Mouse (Mus musculus) megakaryocyte, embryonic 14.5 days (primary cell): ENCODE data around the gene Fcgrt. TPM values are rescaled to one million over a fixed set of nuclear protein-coding genes. Genes with fewer than 3 reads are reported as not detected.
A peak's percentile ranks its signal among the peaks of the same experiment; 100 is the strongest.

Source experiments
- H3K27me3 ChIP-seq: replicated peaks from 2 replicates; pipeline ENCODE3; 2012; ENCODE audit warnings: inconsistent platforms
- H3K36me3 ChIP-seq: replicated peaks from 2 replicates; pipeline ENCODE3; 2012; ENCODE audit warnings: low read length, inconsistent platforms, mixed read lengths
- H3K4me1 ChIP-seq: 2 replicates; pipeline ENCODE4 v1.6.1; 2012; ENCODE audit warnings: inconsistent platforms
- H3K4me3 ChIP-seq: replicated peaks from 2 replicates; pipeline ENCODE3; 2012; ENCODE audit warnings: moderate library complexity, mild to moderate bottlenecking, inconsistent platforms
- H3K9me3 ChIP-seq: 2 replicates; pipeline ENCODE4 v1.6.1; 2012; ENCODE audit warnings: inconsistent platforms
- FLI1 ChIP-seq: IDR thresholded peaks from 2 replicates; pipeline ENCODE4 v1.6.1; 2012; ENCODE audit warnings: low read length, inconsistent platforms, mixed read lengths
- GATA1 ChIP-seq: IDR thresholded peaks from 3 replicates; pipeline ENCODE4 v1.6.1; 2012; ENCODE audit warnings: mixed read lengths, low read length, inconsistent platforms, borderline replicate concordance
- polyA plus RNA-seq: library from polyadenylated mRNA; stranded (reverse); fragments of >175 nt; gene quantifications from 2 replicates; pipeline ENCODE4 v1.2.3, GENCODE M21; 2012; ENCODE audit warnings: low replicate concordance; ENCODE audit not compliant: insufficient read depth

Gene Fcgrt
- polyA plus RNA-seq, 1 experiment, result 70.0 TPM

DNA sequence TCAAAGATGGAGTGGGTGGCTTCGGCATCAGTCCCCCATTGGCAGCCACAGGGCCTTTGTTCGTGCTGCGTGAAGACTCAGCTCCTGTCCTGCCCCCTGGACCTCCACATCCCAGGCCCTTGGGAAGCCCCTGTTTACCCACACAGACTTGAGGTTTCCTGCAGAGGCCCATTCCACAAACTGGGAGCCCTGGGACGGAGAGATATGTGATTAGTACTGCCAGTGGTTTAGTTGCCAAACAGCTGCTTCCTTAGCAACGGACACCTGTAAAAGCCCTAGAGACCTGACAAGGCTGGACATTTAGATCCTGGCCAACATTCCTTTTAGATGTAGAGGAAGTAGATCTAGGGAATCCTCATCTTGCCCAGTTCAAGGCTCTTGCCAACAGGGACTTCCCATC is 38.3 kb upstream of the Fcgrt start:
- peaks cover 67% of the 10 kb centered on the region for H3K36me3 ChIP-seq
- peaks cover 5% of the 10 kb centered on the region; the same call in 1 of the 2 replicates for H3K9me3 ChIP-seq
- TF ChIP-seq GATA1, result no peak
- TF ChIP-seq FLI1, result no peak
- no peak overlapping the region for H3K4me3 ChIP-seq
- H3K27me3 ChIP-seq, result peaks cover 41% of the 10 kb centered on the region
- peaks cover 65% of the 10 kb centered on the region for H3K4me1 ChIP-seq

DNA sequence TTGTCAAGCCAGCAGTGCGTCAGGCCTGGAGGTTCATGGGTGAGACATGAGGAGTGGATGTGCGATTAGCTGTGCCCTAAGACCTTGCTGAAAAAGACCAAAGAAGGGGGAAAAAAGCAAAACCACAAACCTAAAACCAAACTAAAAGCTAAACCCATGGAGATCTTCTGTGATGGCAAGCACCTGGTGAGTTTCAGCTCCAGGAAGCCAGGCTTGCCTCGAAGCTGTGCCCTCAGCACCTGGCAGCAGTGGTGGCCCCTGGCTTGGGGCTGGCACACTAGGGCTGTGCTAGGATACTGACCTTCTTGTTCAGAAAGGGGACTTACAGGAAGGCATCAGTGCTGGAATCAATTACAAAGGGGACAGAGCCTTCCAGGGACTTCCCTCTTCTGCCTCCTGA is 37.7 kb upstream of the Fcgrt start:
- TF ChIP-seq FLI1 (no peak), GATA1 (no peak)
- Histone ChIP-seq H3K9me3 (peaks cover 5% of the 10 kb centered on the region; the same call in 1 of the 2 replicates), H3K36me3 (peaks cover 61% of the 10 kb centered on the region), H3K27me3 (peaks cover 41% of the 10 kb centered on the region), H3K4me3 (no peak overlapping the region), H3K4me1 (peaks cover 71% of the 10 kb centered on the region)

DNA sequence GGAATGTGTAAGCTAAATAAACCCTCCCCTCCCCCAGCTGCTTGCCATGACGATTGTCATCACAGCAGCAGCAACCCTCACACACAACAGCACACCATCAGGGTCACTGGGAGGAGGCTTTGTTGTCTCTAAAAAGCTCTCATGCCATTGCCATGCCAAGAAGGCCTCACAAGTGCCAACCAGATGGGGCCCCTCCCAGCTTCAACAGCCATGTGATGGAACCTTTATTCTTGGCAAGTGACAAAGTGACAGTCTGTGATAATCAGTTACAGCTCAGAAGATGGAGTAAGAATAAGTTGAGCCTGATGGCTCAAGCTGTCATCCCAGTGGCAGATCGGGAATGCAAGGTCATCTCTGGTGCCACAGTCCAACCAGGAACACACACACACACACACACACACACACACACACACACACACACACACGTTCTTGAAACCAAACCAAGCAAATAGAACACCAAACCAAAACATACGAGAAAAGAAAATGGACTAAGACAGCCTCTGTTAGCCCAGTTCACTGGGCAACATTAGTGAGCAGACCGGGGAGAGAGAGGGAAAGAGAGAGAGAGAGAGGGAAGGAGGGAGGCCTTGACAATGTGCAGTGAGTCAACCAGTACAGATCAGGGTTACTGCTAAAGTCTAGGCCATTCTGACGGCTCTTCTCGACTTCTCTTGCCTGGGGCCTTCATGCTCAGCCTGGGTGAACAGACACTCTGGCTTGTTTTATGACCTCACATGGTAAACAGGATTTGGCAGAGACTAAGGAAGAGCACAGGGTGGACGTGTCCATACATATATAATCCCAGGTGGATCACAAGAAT is 36.5 kb upstream of the Fcgrt start:
- Histone ChIP-seq H3K9me3 (peaks cover 5% of the 10 kb centered on the region; the same call in 1 of the 2 replicates), H3K4me3 (no peak overlapping the region), H3K4me1 (peaks cover 74% of the 10 kb centered on the region), H3K27me3 (peaks cover 32% of the 10 kb centered on the region), H3K36me3 (peaks cover 49% of the 10 kb centered on the region)
- TF ChIP-seq FLI1, result no peak
- TF ChIP-seq GATA1, result no peak

DNA sequence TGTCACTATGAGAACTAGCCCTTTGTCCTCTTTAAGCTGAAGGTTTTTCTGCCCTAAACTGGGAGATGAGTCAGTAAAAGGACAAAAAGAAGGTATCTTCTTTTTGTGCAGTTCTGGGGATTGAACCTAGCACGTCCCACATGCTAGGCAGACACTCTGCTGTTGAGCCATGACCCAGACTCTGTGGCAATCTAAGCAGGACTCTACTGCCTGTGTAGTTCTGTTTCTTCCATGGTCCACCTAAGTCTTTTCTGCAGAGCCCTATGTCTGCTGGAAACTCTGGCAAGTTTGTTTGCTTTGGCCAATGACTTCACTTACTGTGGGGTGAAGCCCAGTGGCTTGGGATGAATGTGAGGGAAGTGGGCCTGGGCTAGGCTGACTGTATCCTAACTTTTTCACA is 34.8 kb upstream of the Fcgrt start:
- H3K9me3 ChIP-seq, result peaks cover 6% of the 10 kb centered on the region
- TF ChIP-seq FLI1 (no peak), GATA1 (no peak)
- H3K4me3 ChIP-seq, result no peak overlapping the region
- H3K36me3 ChIP-seq, result peaks cover 43% of the 10 kb centered on the region
- H3K4me1 ChIP-seq, result peaks cover 91% of the 10 kb centered on the region
- peaks cover 26% of the 10 kb centered on the region for H3K27me3 ChIP-seq

DNA sequence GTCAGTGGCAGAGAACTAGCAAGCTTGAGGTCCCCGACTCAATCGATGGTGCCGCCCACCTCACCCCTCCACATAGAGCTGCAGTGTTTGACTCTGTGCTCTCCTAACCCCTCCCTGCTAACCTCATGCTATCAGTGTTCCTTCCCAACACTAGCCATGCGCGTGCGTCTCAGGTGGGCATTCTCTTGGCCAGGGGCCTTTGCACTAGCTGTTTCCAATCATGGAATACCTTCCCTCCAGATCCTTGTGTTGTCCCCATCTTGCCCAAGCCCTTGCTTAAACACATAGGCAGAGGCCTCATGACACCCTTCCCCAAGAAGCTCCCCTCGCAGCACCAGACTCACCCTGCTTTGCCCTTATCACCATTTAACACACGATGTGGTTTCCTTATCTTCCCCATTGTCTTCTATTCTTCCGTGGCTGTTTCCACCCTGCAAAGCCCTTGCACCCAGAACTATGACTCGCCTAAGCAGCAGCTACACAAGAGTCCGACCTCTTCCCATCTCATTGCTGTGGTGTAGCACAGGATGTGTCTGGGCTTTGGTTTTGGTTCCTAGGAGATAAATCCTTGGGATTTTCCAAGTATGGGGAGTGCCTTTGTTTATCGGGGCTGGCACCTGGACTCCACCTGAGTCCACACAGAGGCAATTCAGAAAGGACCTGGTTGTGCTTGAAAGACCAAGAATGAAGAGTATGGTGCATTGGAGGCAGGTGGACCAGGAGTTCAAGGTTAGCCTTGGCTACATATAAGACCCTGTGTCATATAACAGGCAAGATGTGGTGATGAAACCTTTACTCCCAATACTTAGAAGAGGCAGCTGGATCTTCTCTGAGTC is 33.7 kb upstream of the Fcgrt start:
- Histone ChIP-seq H3K9me3 (peaks cover 8% of the 10 kb centered on the region), H3K36me3 (peaks cover 42% of the 10 kb centered on the region), H3K4me1 (peaks cover 89% of the 10 kb centered on the region), H3K4me3 (peak overlapping the region; percentile 88), H3K27me3 (peaks cover 17% of the 10 kb centered on the region)
- TF ChIP-seq GATA1 (peak; percentile 98), FLI1 (0 out of 2 replicates have a peak, but pooled peaks have one; percentile 33)

DNA sequence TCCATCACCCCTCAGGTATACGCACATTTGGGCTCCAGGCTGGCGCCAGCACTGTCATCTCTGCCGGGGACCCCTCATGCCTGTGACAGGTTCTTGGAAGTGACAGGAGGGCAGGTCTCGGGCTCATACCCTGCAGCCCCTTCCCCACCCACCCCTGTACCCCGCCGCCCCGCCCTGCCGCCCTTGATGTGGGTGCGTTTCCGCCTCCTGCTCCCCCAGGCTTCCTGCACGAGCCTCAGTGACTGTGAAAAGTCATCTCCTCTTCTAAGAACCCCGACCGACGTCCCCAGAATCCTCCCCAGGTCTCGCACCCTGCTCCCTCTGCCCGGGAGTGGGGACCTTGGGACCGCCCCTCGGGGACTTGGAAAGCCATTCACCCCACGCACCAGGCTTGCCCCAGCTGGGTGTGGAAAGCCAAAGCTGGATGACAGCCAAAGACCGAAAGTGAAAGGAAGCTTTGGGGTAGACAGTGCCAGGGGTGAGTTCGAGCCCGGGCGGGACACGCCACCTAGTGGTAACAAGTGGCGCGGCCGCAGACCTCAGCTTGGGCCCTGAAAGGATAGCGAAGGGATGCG is 32.4 kb upstream of the Fcgrt start, which contains the start of the genes Gm45713 and Flt3l:
TSS of gene Gm45713 (minus strand) at position 239 of the 575 bp plus-strand sequence.
TSS of gene Flt3l (minus strand) at position 440 of the 575 bp plus-strand sequence.
- peaks cover 8% of the 10 kb centered on the region for H3K9me3 ChIP-seq
- peaks cover 88% of the 10 kb centered on the region for H3K4me1 ChIP-seq
- peaks cover 12% of the 10 kb centered on the region for H3K27me3 ChIP-seq
- TF ChIP-seq FLI1, result no peak
- no peak for TF ChIP-seq GATA1
- H3K36me3 ChIP-seq, result peaks cover 43% of the 10 kb centered on the region
- peak within 1 kb of the TSS; percentile 92 for H3K4me3 ChIP-seq

DNA sequence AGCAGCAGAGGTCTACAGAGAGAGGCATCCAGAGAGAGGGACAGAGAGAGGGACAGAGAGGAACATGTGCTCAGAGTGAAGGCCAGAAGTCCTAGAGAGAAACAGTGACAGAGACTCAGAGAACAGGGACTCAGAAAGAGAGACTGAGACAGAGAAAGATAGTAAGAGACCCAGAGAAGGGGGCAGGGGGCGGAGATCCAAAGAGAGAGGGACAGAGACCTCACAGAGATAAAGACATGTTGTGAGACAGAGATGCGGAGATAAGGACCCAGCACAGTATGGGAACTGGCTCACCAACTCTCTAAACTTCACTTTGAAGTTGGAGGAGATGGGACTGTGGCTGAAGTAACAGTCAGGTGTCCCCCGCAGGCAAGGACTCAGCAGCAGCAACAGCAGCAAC is 31.7 kb upstream of the Fcgrt start:
- Histone ChIP-seq H3K4me1 (peaks cover 87% of the 10 kb centered on the region), H3K4me3 (peak overlapping the region; percentile 92), H3K36me3 (peaks cover 45% of the 10 kb centered on the region), H3K27me3 (peaks cover 12% of the 10 kb centered on the region), H3K9me3 (peaks cover 8% of the 10 kb centered on the region)
- no peak for TF ChIP-seq FLI1
- TF ChIP-seq GATA1, result no peak

DNA sequence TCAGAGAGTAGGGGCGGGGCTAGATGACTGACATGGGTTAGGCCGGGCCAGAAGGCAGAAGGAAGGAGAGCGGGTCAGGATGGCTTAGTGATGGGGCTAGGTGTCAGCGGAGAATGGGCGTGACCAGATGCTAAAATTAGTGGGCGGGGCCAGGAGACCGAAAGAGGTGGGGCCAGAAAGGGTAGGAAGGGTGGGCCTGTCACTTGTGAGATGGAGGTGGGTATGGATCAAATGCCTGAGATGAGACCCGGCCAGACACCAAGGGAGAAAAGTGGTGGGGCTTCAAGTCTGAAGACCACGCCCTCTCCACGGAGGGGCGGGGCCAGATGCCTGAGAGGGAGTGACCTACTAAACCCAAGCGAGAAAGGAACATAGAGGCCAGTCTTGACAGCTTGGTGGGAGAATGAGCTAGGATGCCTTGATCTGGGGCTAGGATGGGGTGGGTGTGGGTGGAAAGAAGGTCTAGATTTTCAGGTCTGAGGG is 30.9 kb upstream of the Fcgrt start:
- Histone ChIP-seq H3K4me1 (peaks cover 87% of the 10 kb centered on the region), H3K9me3 (peaks cover 4% of the 10 kb centered on the region), H3K27me3 (peaks cover 8% of the 10 kb centered on the region), H3K36me3 (peaks cover 42% of the 10 kb centered on the region), H3K4me3 (peak overlapping the region; percentile 92)
- no peak for TF ChIP-seq GATA1
- no peak for TF ChIP-seq FLI1

DNA sequence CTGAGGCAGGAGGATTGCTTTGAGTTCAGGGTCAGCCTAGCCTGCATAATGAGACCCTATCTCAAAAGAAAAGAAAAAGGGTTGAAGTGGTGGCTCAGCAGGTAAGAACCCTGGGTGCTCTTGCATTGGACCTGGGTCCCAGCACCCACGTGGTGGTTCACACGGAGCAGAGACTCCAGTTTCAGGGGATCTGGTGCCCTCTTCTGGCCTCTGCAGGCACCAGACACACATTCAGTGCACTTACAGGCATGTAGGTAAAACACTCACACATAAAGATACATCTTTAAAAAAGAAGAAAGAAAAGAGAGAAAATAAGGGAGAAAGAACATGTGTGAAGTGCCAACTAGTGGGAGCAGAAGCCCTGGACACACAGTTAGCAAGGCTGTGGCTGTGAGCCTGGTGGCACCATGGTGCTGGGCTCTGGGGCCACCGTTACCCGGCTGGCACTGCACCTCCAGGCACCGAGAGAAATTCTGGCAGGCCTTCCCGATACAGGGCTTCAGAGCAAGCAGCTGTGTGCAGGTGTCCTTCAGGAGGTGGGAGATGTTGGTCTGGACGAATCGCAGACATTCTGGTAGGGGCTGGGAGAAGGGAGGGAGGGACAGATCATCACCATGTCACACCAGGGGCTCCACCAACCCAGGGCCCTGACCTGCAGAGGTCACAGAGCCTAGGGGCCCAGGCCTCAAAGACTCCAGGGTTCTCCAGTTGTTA is 30.0 kb upstream of the Fcgrt start:
- peaks cover 2% of the 10 kb centered on the region for H3K27me3 ChIP-seq
- peaks cover 3% of the 10 kb centered on the region; the same call in 1 of the 2 replicates for H3K9me3 ChIP-seq
- no peak for TF ChIP-seq GATA1
- TF ChIP-seq FLI1, result no peak
- peak overlapping the region; percentile 38 for H3K4me3 ChIP-seq
- peaks cover 83% of the 10 kb centered on the region for H3K4me1 ChIP-seq
- peaks cover 42% of the 10 kb centered on the region for H3K36me3 ChIP-seq

DNA sequence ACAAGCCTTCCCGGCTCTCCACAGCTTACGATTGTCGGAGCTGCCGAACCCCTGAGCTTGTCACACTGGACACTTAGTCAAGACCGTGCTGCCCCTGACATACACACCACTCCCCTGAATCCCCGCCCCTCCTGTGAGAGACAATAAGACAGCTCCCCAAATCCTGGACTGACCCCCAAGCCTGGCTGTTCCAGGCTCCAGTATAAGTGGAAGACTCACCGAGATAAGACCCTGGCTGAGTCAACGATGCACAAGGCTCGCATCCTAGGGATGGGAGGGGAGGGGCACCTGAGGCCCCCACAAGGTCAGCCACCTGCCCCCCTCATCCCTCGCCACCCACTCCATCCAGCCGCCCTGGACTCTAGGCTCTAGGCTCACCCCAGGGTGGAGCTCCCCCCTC is 28.2 kb upstream of the Fcgrt start:
- peaks cover 3% of the 10 kb centered on the region; the same call in 1 of the 2 replicates for H3K9me3 ChIP-seq
- H3K4me3 ChIP-seq, result no peak overlapping the region
- H3K36me3 ChIP-seq, result peaks cover 50% of the 10 kb centered on the region
- TF ChIP-seq GATA1, result no peak
- peaks cover 76% of the 10 kb centered on the region for H3K4me1 ChIP-seq
- H3K27me3 ChIP-seq, result no peaks in the 10 kb centered on the region
